Mouse (Mus musculus) liver, adult 2 months (tissue): ENCODE results near the gene Gm5475.

Experiments used
- CTCF ChIP-seq: fragments of 200-500 bp; IDR thresholded peaks from 2 replicates; pipeline ENCODE4 v1.5.1; 2011; ENCODE audit warnings: low read depth, low read length, control low read depth
- POLR2A ChIP-seq: fragments of 200-500 bp; IDR thresholded peaks from 2 replicates; pipeline ENCODE4 v1.6.1; 2011; ENCODE audit warnings: low read length, control low read depth; ENCODE audit not compliant: insufficient read depth; ENCODE audit errors: extremely low read depth

DNA sequence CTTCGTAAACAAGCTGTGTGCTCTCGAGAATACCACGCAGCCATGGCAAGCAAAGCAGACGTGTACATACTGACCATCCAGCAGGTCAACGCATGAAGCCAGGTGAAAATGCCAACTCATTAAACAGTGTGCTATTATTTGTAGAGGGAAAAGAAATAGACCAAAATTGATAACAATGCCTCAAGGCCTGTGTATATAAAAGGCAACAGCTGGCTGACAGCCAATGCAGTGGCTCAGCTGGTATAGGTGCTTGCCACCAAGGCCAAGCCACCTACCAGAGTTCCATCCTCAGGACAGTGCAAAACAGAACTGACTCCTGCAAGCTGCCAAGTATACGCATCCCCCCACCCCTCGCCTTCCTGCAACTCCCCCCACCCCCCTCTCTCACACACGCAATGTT lies 6.3 kb upstream of the Gm5475 start:
- TF ChIP-seq POLR2A (no peak), CTCF (no peak)
